Mouse (Mus musculus): Measurements from ENCODE around the gene Olfr1066. TPM values are rescaled to one million over a fixed set of nuclear protein-coding genes. Genes with fewer than 3 reads are reported as not detected.

Gene Olfr1066
- polyA plus RNA-seq, 1 experiment from 2014 or later: not detected

Other genes starting within 250 kb of the Olfr1066 start
- not detected in 2 replicates for gene Olfr1046, start 237.0 kb downstream of the Olfr1066 start, polyA plus RNA-seq (2014; fragmentation: Nextera tagmentation; extraction: Ambion mirVana)
- not detected in 2 replicates for gene Olfr1047, start 224.9 kb downstream of the Olfr1066 start, polyA plus RNA-seq (2014; fragmentation: Nextera tagmentation; extraction: Ambion mirVana)
- not detected in 2 replicates for gene Olfr1048, start 216.0 kb downstream of the Olfr1066 start, polyA plus RNA-seq (2014; fragmentation: Nextera tagmentation; extraction: Ambion mirVana)
- not detected in 2 replicates for gene Olfr1049, start 197.9 kb downstream of the Olfr1066 start, polyA plus RNA-seq (2014; fragmentation: Nextera tagmentation; extraction: Ambion mirVana)
- gene Olfr1051, start 177.2 kb downstream of the Olfr1066 start, polyA plus RNA-seq (2014; fragmentation: Nextera tagmentation; extraction: Ambion mirVana): not detected in 2 replicates
- not detected in 2 replicates for gene Olfr1052, start 163.8 kb downstream of the Olfr1066 start, polyA plus RNA-seq (2014; fragmentation: Nextera tagmentation; extraction: Ambion mirVana)
- not detected in 2 replicates for gene Olfr1053, start 141.0 kb downstream of the Olfr1066 start, polyA plus RNA-seq (2014; fragmentation: Nextera tagmentation; extraction: Ambion mirVana)
- not detected in 2 replicates for gene Olfr1054, start 120.8 kb downstream of the Olfr1066 start, polyA plus RNA-seq (2014; fragmentation: Nextera tagmentation; extraction: Ambion mirVana)
- gene Olfr1055, start 106.0 kb downstream of the Olfr1066 start, polyA plus RNA-seq (2014; fragmentation: Nextera tagmentation; extraction: Ambion mirVana): not detected in 2 replicates
- not detected in 2 replicates for gene Olfr1056, start 93.8 kb downstream of the Olfr1066 start, polyA plus RNA-seq (2014; fragmentation: Nextera tagmentation; extraction: Ambion mirVana)
- gene Olfr1057, start 77.9 kb downstream of the Olfr1066 start, polyA plus RNA-seq (2014; fragmentation: Nextera tagmentation; extraction: Ambion mirVana): not detected in 2 replicates
- not detected in 2 replicates for gene Olfr1058, start 67.7 kb downstream of the Olfr1066 start, polyA plus RNA-seq (2014; fragmentation: Nextera tagmentation; extraction: Ambion mirVana)
- gene Olfr1061, start 42.2 kb downstream of the Olfr1066 start, polyA plus RNA-seq (2014; fragmentation: Nextera tagmentation; extraction: Ambion mirVana): not detected in 2 replicates
- not detected in 2 replicates for gene Olfr1062, start 29.5 kb downstream of the Olfr1066 start, polyA plus RNA-seq (2014; fragmentation: Nextera tagmentation; extraction: Ambion mirVana)
- gene Olfr1065, start 5.7 kb downstream of the Olfr1066 start, polyA plus RNA-seq (2014; fragmentation: Nextera tagmentation; extraction: Ambion mirVana): not detected in 2 replicates
- gene Olfr228, start 31.1 kb upstream of the Olfr1066 start, polyA plus RNA-seq (2014; fragmentation: Nextera tagmentation; extraction: Ambion mirVana): not detected in 2 replicates
- gene Olfr1076, start 52.2 kb upstream of the Olfr1066 start, polyA plus RNA-seq (2014; fragmentation: Nextera tagmentation; extraction: Ambion mirVana): not detected in 2 replicates
- gene Olfr1079, start 86.2 kb upstream of the Olfr1066 start, polyA plus RNA-seq (2014; fragmentation: Nextera tagmentation; extraction: Ambion mirVana): not detected in 2 replicates
- not detected in 2 replicates for gene Olfr1080, start 102.0 kb upstream of the Olfr1066 start, polyA plus RNA-seq (2014; fragmentation: Nextera tagmentation; extraction: Ambion mirVana)
- gene Olfr1082, start 142.7 kb upstream of the Olfr1066 start, polyA plus RNA-seq (2014; fragmentation: Nextera tagmentation; extraction: Ambion mirVana): not detected in 2 replicates
- not detected in 2 replicates for gene Olfr1084, start 183.5 kb upstream of the Olfr1066 start, polyA plus RNA-seq (2014; fragmentation: Nextera tagmentation; extraction: Ambion mirVana)
- not detected in 2 replicates for gene Olfr1085, start 205.8 kb upstream of the Olfr1066 start, polyA plus RNA-seq (2014; fragmentation: Nextera tagmentation; extraction: Ambion mirVana)
- gene Olfr1086, start 223.8 kb upstream of the Olfr1066 start, polyA plus RNA-seq (2014; fragmentation: Nextera tagmentation; extraction: Ambion mirVana): not detected in 2 replicates
- gene Olfr1087, start 242.1 kb upstream of the Olfr1066 start, polyA plus RNA-seq (2014; fragmentation: Nextera tagmentation; extraction: Ambion mirVana): not detected in 2 replicates

All from midbrain, embryonic 14.5 days (tissue).